Mouse (Mus musculus): ENCODE data around the gene Cttnbp2.

DNA sequence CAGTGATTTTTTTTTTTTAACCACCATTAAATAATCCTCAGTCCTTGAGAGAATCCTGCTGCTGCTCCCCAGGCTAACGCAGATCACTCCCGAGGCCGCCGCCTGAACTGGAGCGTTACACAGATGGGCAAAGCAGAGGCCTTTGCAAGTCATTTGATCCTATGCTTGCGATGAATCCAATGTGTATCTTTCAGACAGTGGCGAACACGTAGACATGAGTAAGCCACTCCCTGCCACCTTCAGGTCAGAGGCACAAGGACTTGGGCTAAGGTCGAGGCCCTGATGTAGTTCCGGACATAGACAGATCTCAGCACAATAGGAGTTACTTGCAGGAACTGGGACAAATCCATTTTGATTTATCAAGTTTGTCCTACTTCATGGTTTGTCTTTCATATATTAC is 49.0 kb downstream of the Cttnbp2 start:
- TF ChIP-seq POLR2AphosphoS2 (IDR thresholded peaks at IDR 0.05; ENCODE audit: insufficient read length, low read depth) (no peak), USF1 (IDR thresholded peaks at IDR 0.05; ENCODE audit: low read depth) (no peak), POLR2A (IDR thresholded peaks at IDR 0.05; ENCODE audit: insufficient read length, low read depth) (no peak), TCF3 (IDR thresholded peaks at IDR 0.05; ENCODE audit: insufficient read length, low read depth) (no peak), MYOG (IDR thresholded peaks at IDR 0.05; ENCODE audit: control insufficient read depth in 1 of 3, insufficient read depth in 1 of 3, insufficient read length in 2 of 3, low read depth in 2 of 3) (no peak), MAX (IDR thresholded peaks at IDR 0.05; ENCODE audit: low read depth) (no peak), E2F4 (IDR thresholded peaks at IDR 0.05; ENCODE audit: insufficient read depth) (no peak), MYOD1 (IDR thresholded peaks at IDR 0.05; ENCODE audit: control insufficient read depth in 1 of 3, insufficient read length in 2 of 3, low read depth in 2 of 3) (no peak), TCF12 (IDR thresholded peaks at IDR 0.05; ENCODE audit: insufficient read depth, poor library complexity, severe bottlenecking) (no peak), CEBPB (IDR thresholded peaks at IDR 0.05; ENCODE audit: insufficient read depth, poor library complexity, severe bottlenecking) (no peak)

All from myocyte (in vitro differentiated cells).